Mouse (Mus musculus): ENCODE data around the gene Qrich2. TPM values are rescaled to one million over a fixed set of nuclear protein-coding genes. Genes with fewer than 3 reads are reported as not detected.

The Qrich2 gene
- not detected in 2 replicates for polyA plus RNA-seq (2016; fragmentation: Nextera tagmentation; extraction: Ambion mirVana)

DNA sequence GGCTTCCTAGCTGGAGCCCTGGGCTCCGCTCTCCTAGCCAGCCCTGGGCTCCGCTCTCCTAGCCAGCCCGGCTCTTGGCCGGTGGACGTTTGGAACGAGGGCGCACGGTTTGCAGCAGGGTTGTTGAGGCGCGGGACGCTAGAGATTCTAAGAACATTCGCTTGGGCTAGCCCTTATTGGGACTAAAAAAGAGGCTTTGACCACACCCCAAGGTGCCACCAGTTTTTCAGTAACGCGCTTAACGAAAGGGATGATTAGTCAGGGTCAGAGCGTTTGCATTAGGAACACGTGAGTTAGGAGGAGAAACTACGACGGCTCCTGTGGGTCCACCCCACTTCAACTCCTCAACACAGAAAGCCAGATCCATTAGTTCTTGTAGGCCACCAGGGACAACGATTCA is at the start of gene Qrich2:
TSS of gene Qrich2 (minus strand) at position 101 of the 400 bp plus-strand sequence.
- Histone ChIP-seq H3K4me2 (no peak within 1 kb of the TSS), H3K4me3 (no peak within 1 kb of the TSS), H3K27me3 (replicated peaks) (0 out of 2 replicates have a peak, but pooled peaks cover 6% of the 10 kb centered on the region), H3K4me1 (replicated peaks) (peaks cover 8% of the 10 kb centered on the region; the same call in 1 of the 2 replicates), H3K9me3 (replicated peaks) (no peaks in the 10 kb centered on the region), H3K9ac (no peak within 1 kb of the TSS), H3K36me3 (peaks cover 16% of the 10 kb centered on the region), H3K27ac (ENCODE audit: poor library complexity, severe bottlenecking) (no peak within 1 kb of the TSS)
- no peak for ATAC-seq (ENCODE audit: insufficient number of reproducible peaks, low FRiP score)
- 58% methylated on average over 20 of the region's 20 CpGs for WGBS

DNA sequence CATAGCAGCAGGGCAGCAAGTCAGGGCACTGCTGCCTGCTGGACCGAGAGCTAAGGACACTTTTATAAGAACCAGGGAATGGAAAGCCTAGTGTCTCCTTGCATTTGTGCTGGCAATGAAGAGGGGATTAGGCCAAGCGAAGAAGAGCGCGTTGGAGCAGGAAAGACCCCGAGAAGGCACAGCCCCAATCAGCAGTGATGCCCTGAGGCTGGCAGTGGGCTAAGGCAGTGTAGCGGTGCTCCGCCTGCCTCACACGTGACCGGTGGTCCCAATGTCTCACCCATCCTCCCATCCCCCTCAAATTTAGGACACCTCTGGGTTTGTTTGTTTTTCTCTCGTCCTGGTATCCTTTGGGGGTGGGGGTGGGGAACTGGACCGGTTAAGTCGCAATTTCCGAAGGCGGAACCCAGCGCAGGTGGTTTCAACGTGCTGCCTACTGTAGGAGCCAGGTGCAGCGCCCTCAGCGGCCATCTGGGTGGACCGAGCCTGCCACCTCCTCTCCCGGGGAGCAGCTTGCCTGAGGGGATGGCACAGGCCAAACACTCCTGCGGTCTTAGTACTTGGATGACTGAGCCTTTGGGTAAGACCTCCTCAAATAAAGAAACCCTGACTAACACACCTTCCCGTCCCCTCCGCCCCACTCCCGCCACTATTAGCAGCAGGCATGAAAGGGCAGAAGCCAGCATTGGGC is 49.4 kb upstream of the Qrich2 start:
- Histone ChIP-seq H3K9ac (no peak overlapping the region), H3K4me3 (no peak overlapping the region), H3K27ac (ENCODE audit: poor library complexity, severe bottlenecking) (no peak overlapping the region), H3K9me3 (replicated peaks) (peaks cover 7% of the 10 kb centered on the region; the same call in 1 of the 2 replicates), H3K27me3 (replicated peaks) (peaks cover 20% of the 10 kb centered on the region), H3K4me2 (peak overlapping the region; percentile 16), H3K36me3 (no peaks in the 10 kb centered on the region), H3K4me1 (replicated peaks) (peaks cover 6% of the 10 kb centered on the region; the same call in 1 of the 2 replicates)
- WGBS = 22% methylated on average over 24 of the region's 24 CpGs
- no peak for ATAC-seq (ENCODE audit: insufficient number of reproducible peaks, low FRiP score)

DNA sequence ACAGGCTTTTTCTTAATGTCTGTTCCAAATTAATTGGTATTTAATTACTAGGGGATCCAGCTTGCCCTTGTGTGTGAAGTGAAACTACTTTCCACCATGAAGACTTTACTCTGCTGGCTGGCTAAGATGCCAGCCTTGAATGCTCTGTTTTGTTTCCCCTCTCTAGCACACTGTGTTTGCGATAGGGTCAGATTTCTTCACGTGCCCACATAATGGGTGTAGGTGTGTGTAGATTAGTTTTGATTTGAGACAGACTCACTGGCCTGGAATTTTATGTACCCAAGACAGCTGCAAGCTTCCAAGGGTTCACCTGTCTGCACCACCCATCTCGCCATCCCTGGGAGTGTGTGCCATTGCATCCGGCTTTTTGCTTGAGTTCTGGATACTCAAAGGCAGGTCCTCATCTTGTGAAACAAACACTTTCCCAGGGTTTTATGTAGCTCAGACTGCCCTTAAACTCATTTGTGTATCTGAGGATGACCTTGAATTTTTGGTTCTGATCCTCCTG is 47.5 kb upstream of the Qrich2 start:
- H3K9me3 ChIP-seq (replicated peaks) = peaks cover 7% of the 10 kb centered on the region; the same call in 1 of the 2 replicates
- 80% methylated on average over 4 of the region's 4 CpGs for WGBS
- H3K27me3 ChIP-seq (replicated peaks) = peaks cover 20% of the 10 kb centered on the region
- H3K4me3 ChIP-seq = no peak overlapping the region
- H3K36me3 ChIP-seq = no peaks in the 10 kb centered on the region
- H3K9ac ChIP-seq = no peak overlapping the region
- peaks cover 4% of the 10 kb centered on the region; the same call in 1 of the 2 replicates for H3K4me1 ChIP-seq (replicated peaks)
- H3K4me2 ChIP-seq = no peak overlapping the region
- ATAC-seq (ENCODE audit: insufficient number of reproducible peaks, low FRiP score) = no peak
- no peak overlapping the region for H3K27ac ChIP-seq (ENCODE audit: poor library complexity, severe bottlenecking)

DNA sequence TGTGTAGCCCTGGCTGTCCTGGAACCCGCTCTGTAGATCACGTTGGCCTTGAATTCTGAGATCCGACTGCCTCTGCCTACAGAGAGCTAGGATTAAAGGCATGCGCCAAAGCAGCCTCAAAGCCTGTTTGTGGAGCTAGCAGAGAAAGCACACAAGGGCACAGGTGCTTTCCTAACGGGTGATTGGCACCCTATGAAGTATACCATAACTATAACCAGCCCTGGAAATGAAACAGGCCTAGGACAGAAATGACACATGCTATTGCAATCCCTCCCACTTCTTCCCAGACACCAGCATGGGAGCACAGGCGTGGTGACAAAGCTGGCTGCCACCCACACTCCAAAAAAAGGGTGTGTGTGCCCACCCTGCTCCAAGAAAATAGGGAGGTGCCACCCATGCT is 46.9 kb upstream of the Qrich2 start:
- peaks cover 2% of the 10 kb centered on the region; the same call in 1 of the 2 replicates for H3K4me1 ChIP-seq (replicated peaks)
- no peak overlapping the region for H3K4me3 ChIP-seq
- H3K9me3 ChIP-seq (replicated peaks) = peaks cover 7% of the 10 kb centered on the region; the same call in 1 of the 2 replicates
- WGBS = 74% methylated on average over 6 of the region's 6 CpGs
- H3K9ac ChIP-seq = no peak overlapping the region
- no peaks in the 10 kb centered on the region for H3K36me3 ChIP-seq
- ATAC-seq (ENCODE audit: insufficient number of reproducible peaks, low FRiP score) = no peak
- H3K4me2 ChIP-seq = no peak overlapping the region
- H3K27ac ChIP-seq (ENCODE audit: poor library complexity, severe bottlenecking) = no peak overlapping the region
- H3K27me3 ChIP-seq (replicated peaks) = peaks cover 20% of the 10 kb centered on the region

DNA sequence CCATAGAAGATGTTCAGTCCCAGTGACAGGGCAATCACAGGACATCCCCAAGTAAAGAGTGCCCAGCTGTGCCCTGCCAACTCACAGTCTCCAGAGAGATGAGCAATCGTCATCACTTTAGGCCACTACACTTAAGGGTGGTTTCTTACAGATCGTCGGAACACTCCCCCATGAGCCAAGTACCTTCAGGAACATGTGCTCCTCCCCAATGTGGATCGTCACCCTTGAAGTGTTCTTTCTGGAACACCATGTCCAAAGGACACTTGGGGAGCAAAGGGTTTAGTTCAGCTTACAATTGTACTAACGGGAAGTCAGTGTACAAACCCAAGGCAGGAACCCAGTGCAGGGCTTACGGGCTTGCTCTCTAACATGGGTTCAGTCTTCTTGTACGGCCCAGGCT is 46.1 kb upstream of the Qrich2 start:
- no peaks in the 10 kb centered on the region for H3K4me1 ChIP-seq (replicated peaks)
- no peak overlapping the region for H3K9ac ChIP-seq
- no peak overlapping the region for H3K4me3 ChIP-seq
- H3K9me3 ChIP-seq (replicated peaks) = peaks cover 7% of the 10 kb centered on the region; the same call in 1 of the 2 replicates
- H3K36me3 ChIP-seq = no peaks in the 10 kb centered on the region
- WGBS = 91% methylated on average over 7 of the region's 7 CpGs
- ATAC-seq (ENCODE audit: insufficient number of reproducible peaks, low FRiP score) = no peak
- H3K27ac ChIP-seq (ENCODE audit: poor library complexity, severe bottlenecking) = no peak overlapping the region
- peaks cover 20% of the 10 kb centered on the region for H3K27me3 ChIP-seq (replicated peaks)
- no peak overlapping the region for H3K4me2 ChIP-seq

DNA sequence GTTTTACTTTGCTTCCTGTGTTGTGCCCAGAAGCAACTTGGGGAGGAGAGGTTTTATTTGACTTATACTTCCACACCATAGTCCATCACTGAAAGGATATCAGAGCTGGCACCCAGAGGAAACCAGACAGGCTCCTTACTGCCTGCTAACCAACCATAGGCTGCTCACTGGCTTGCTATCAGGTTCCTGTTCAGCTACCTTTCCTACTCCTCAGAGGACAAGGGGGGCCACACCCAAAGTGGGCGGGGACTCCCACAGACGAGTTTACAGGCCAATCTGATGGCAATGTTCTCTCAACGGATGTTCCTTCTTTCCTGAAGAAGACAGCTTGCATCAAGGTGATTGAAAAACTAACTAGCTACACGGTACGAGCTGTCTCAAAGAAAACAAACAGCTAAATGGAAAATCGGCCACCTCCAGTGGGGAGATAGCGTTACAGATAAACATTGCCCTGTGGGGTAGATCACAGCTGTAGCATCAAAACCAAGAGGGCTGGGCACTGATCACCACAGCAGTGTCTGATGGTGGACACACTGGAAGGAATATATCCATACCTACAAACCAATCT is 45.3 kb upstream of the Qrich2 start:
- peaks cover 20% of the 10 kb centered on the region for H3K27me3 ChIP-seq (replicated peaks)
- H3K4me1 ChIP-seq (replicated peaks) = 0 out of 2 replicates have a peak, but pooled peaks cover 1% of the 10 kb centered on the region
- H3K4me2 ChIP-seq = no peak overlapping the region
- H3K36me3 ChIP-seq = no peaks in the 10 kb centered on the region
- WGBS = 48% methylated on average over 7 of the region's 7 CpGs
- ATAC-seq (ENCODE audit: insufficient number of reproducible peaks, low FRiP score) = no peak
- H3K4me3 ChIP-seq = no peak overlapping the region
- H3K9ac ChIP-seq = no peak overlapping the region
- no peak overlapping the region for H3K27ac ChIP-seq (ENCODE audit: poor library complexity, severe bottlenecking)
- H3K9me3 ChIP-seq (replicated peaks) = peaks cover 7% of the 10 kb centered on the region; the same call in 1 of the 2 replicates

DNA sequence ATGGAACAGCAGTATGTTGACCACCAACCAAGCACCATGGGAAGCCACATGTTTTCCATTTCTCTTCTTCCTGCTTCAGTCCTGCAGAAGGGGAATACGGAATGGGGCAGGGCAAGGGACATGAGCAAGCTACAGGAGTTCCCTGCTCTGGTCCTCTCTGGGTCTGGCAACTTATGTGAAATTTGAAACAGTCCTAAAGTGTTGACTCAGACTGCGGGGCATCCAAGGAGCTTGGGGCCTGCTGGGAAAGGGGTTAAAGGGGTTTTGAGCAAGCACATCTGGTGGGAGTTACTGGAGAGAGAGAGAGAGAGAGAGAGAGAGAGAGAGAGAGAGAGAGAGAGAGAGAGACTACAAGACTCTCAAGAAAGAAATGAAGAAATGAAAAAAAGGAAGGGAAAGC is 42.6 kb upstream of the Qrich2 start:
- Histone ChIP-seq H3K4me1 (replicated peaks) (peaks cover 6% of the 10 kb centered on the region; the same call in 1 of the 2 replicates), H3K27me3 (replicated peaks) (peaks cover 3% of the 10 kb centered on the region; the same call in 1 of the 2 replicates), H3K4me2 (no peak overlapping the region), H3K27ac (ENCODE audit: poor library complexity, severe bottlenecking) (no peak overlapping the region), H3K9ac (no peak overlapping the region), H3K36me3 (no peaks in the 10 kb centered on the region), H3K4me3 (no peak overlapping the region), H3K9me3 (replicated peaks) (peaks cover 7% of the 10 kb centered on the region; the same call in 1 of the 2 replicates)
- 51% methylated on average over 2 of the region's 2 CpGs for WGBS
- ATAC-seq (ENCODE audit: insufficient number of reproducible peaks, low FRiP score) = no peak

DNA sequence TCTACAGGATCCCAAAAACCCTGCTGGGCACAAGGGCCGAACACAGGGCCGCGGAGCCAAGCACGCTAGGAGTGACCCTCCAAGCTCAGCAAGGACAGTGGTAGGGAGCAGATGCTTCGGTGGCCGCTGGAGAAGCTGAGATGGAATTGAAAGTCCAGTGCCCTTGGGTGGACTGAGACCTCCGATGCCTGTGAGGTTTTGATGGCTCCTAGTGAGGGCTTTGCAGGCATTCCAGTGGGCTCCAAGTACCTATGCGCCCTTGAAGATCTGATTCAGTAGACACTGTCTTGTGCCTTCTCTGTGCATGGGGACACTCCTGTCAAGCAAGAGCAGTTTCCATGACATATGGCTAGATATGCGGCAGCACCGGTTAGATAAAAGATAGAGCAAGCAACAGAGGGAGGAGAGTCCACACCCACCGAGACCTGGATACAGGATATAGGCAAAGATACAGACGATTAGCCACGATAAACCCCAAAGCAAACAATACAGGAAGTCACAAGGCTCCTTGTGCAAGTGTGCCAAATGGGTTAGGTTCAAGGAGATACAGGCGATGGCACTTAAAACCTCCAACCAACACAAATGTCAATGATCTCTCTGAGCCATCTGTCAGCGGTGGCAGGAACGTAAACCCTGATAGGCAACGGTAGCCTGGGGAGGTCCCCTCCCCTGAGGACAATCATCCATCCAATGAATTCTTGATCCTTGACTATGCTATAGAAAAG is 40.3 kb upstream of the Qrich2 start:
- Histone ChIP-seq H3K4me1 (replicated peaks) (peaks cover 6% of the 10 kb centered on the region; the same call in 1 of the 2 replicates), H3K4me2 (no peak overlapping the region), H3K27ac (ENCODE audit: poor library complexity, severe bottlenecking) (no peak overlapping the region), H3K36me3 (no peaks in the 10 kb centered on the region), H3K4me3 (no peak overlapping the region), H3K9me3 (replicated peaks) (peaks cover 6% of the 10 kb centered on the region; the same call in 1 of the 2 replicates), H3K9ac (no peak overlapping the region), H3K27me3 (replicated peaks) (no peaks in the 10 kb centered on the region)
- WGBS = 65% methylated on average over 17 of the region's 17 CpGs
- no peak for ATAC-seq (ENCODE audit: insufficient number of reproducible peaks, low FRiP score)

DNA sequence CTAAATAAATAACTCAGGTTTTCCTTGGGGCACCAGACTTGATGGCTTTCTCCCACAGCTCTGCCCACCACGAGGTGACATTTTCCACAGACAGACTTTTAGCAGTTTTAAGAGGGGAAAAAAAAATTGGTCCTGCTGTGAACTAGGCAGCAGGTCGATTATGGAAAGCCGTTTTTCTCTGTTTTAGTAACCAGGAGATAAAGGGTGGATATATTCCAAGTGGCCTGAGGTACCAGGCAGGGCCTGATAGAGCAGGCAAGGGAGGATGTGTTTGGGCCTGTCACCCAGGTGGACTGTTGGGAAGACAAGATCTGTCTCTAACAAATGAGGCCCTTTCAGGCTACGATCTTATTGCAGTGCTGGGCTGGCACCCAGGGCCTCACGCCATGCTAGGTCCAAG is 39.5 kb upstream of the Qrich2 start:
- Histone ChIP-seq H3K4me1 (replicated peaks) (peaks cover 6% of the 10 kb centered on the region; the same call in 1 of the 2 replicates), H3K36me3 (no peaks in the 10 kb centered on the region), H3K9ac (no peak overlapping the region), H3K27me3 (replicated peaks) (no peaks in the 10 kb centered on the region), H3K4me2 (no peak overlapping the region), H3K9me3 (replicated peaks) (no peaks in the 10 kb centered on the region), H3K4me3 (no peak overlapping the region), H3K27ac (ENCODE audit: poor library complexity, severe bottlenecking) (no peak overlapping the region)
- ATAC-seq (ENCODE audit: insufficient number of reproducible peaks, low FRiP score) = no peak
- 70% methylated on average over 5 of the region's 5 CpGs for WGBS

DNA sequence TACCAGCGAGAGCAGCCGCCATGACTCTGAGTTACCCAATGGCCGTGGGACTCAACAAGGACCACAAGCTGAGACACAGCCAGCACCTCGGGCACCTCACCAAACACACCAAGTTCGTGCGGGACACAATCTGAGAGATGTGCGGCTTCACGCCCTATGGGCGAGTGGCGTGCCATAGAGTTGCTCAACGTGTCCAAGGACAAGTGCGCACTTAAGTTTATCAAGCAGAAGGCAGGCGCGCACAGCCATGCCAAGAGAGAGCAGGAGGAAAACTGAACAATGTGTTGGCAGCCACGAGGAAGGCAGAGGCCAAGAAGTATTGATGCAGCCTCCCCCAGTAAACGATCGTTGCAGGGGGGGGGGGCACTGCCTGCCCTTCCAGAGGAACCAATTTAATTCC is 38.5 kb upstream of the Qrich2 start:
- Histone ChIP-seq H3K27me3 (replicated peaks) (no peaks in the 10 kb centered on the region), H3K27ac (ENCODE audit: poor library complexity, severe bottlenecking) (no peak overlapping the region), H3K9ac (no peak overlapping the region), H3K4me2 (no peak overlapping the region), H3K9me3 (replicated peaks) (no peaks in the 10 kb centered on the region), H3K4me1 (replicated peaks) (peaks cover 6% of the 10 kb centered on the region; the same call in 1 of the 2 replicates), H3K4me3 (no peak overlapping the region), H3K36me3 (no peaks in the 10 kb centered on the region)
- no peak for ATAC-seq (ENCODE audit: insufficient number of reproducible peaks, low FRiP score)
- WGBS = 84% methylated on average over 17 of the region's 17 CpGs

Data from heart, embryonic 12.5 days (tissue).